Mouse (Mus musculus): ENCODE data around the gene Gm13290.
"Not testable (repeated sequence)": the region's sequence is repeated elsewhere in the genome, so short reads cannot be mapped to it uniquely, and the experiment has no call there.

Gene Gm13290

GRCm38 (mm10) chr4:88782335-88782734, 8.7 kb downstream of the Gm13290 start:
- not testable (repeated sequence) for DNase-seq

DNA sequence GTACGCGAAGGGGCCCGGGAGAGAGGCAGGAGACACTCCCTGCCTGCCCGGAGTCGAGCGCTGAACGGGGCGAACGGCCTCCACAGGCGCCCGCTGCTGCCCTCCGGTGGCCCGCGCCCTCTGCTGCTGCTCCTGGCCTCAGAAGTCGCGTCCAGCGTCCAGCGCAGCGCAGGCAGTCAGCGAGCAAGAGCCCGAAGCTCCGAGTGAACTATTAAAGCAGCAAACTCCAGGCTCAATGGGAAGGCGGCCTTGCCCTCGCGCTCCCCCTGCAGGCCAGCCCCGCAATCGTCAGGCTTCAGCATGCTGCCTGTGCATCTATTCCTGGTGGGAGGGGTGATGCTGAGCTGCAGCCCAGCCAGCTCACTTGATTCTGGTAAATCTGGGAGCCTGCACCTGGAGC, 11.8 kb downstream of the Gm13290 start, which contains the start of gene Gm13276:
Gm13276 (plus strand) TSS at position 301 of the 400 bp plus-strand sequence.
- DNase-seq: not testable (repeated sequence)

GRCm38 (mm10) chr4:88788402-88788801, 14.8 kb downstream of the Gm13290 start, which contains the start of gene Gm13277:
Gene Gm13277 (plus strand): TSS chr4:88788632.
- peak; percentile 75 for DNase-seq

DNA sequence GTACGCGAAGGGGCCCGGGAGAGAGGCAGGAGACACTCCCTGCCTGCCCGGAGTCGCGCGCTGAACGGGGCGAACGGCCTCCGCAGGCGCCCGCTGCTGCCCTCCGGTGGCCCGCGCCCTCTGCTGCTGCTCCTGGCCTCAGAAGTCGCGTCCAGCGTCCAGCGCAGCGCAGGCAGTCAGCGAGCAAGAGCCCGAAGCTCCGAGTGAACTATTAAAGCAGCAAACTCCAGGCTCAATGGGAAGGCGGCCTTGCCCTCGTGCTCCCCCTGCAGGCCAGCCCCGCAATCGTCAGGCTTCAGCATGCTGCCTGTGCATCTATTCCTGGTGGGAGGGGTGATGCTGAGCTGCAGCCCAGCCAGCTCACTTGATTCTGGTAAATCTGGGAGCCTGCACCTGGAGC, 17.6 kb downstream of the Gm13290 start, which contains the start of gene Gm13278:
Gm13278 (plus strand) TSS at position 301 of the 400 bp plus-strand sequence.
- DNase-seq: not testable (repeated sequence)

DNA sequence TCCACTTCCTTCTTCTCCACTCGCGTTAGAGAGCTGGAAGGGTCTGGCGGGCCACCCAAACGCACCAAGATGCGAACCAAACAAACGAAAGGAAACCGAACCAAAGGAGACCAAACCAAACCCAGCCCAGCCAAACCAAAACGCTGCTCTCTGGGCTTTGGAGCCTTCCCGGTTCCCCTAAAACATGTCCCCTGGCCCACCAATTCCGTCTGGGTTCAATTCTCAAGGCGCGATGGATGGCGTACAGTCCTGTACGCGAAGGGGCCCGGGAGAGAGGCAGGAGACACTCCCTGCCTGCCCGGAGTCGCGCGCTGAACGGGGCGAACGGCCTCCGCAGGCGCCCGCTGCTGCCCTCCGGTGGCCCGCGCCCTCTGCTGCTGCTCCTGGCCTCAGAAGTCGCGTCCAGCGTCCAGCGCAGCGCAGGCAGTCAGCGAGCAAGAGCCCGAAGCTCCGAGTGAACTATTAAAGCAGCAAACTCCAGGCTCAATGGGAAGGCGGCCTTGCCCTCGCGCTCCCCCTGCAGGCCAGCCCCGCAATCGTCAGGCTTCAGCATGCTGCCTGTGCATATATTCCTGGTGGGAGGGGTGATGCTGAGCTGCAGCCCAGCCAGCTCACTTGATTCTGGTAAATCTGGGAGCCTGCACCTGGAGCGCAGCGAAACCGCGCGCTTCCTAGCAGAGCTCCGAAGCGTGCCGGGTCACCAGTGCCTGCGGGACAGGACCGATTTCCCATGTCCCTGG, 20.5 kb downstream of the Gm13290 start, which contains the start of gene Gm13275:
Gm13275 (plus strand) TSS at position 552 of the 740 bp plus-strand sequence.
- peak; percentile 68 for DNase-seq

DNA sequence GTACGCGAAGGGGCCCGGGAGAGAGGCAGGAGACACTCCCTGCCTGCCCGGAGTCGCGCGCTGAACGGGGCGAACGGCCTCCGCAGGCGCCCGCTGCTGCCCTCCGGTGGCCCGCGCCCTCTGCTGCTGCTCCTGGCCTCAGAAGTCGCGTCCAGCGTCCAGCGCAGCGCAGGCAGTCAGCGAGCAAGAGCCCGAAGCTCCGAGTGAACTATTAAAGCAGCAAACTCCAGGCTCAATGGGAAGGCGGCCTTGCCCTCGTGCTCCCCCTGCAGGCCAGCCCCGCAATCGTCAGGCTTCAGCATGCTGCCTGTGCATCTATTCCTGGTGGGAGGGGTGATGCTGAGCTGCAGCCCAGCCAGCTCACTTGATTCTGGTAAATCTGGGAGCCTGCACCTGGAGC, 23.5 kb downstream of the Gm13290 start, which contains the start of gene Gm13279:
Gm13279 (plus strand) TSS at position 301 of the 400 bp plus-strand sequence.
- DNase-seq: not testable (repeated sequence)

GRCm38 (mm10) chr4:88799365-88799764, 25.7 kb downstream of the Gm13290 start, which contains the start of gene Gm13285:
Gene Gm13285 (plus strand): TSS chr4:88799665.
- DNase-seq: not testable (repeated sequence)

- DNase-seq: not testable (repeated sequence)
These were observed 29.3 kb downstream of the Gm13290 start, which contains the start of gene Gm13287 for GRCm38 (mm10) chr4:88802954-88803353. Gene Gm13287 (plus strand): TSS chr4:88803254.

DNA sequence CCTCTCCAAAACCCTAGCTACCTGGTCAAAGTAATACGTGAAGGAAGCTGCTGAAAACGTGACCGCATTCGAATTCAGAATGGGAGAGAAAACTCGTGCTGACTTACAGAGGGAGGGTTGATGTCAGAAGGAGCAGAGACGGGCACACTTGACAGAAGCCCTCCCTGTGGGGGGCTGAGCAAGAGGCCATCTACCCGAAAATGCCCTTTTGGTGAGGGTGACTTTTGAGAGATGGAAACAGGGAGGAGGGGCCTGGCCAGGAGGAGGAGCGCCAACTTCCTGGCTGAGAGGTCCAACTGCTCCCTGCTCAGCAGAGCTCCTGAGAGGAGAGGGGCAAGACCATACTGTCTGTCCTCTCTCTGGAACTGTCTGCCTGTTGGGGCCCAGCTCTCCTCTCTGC, 31.6 kb downstream of the Gm13290 start, which contains the start of gene Gm13288:
Gm13288 (plus strand) TSS at position 301 of the 400 bp plus-strand sequence.
- DNase-seq: not testable (repeated sequence)

DNA sequence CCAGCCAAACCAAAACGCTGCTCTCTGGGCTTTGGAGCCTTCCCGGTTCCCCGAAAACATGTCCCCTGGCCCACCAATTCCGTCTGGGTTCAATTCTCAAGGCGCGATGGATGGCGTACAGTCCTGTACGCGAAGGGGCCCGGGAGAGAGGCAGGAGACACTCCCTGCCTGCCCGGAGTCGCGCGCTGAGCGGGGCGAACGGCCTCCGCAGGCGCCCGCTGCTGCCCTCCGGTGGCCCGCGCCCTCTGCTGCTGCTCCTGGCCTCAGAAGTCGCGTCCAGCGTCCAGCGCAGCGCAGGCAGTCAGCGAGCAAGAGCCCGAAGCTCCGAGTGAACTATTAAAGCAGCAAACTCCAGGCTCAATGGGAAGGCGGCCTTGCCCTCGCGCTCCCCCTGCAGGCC, 32.1 kb downstream of the Gm13290 start:
- peak; percentile 8 for DNase-seq

GRCm38 (mm10) chr4:88815928-88816327, 42.3 kb downstream of the Gm13290 start, which contains the start of gene Ifna7:
Gene Ifna7 (plus strand): TSS chr4:88816228.
- DNase-seq: no peak

- DNase-seq: no peak
These were observed 46.0 kb downstream of the Gm13290 start, which contains the start of gene Ifna11 for GRCm38 (mm10) chr4:88819659-88820058. Gene Ifna11 (plus strand): TSS chr4:88819959.

GRCm38 (mm10) chr4:88822995-88823394, 49.4 kb downstream of the Gm13290 start:
- DNase-seq: peak; percentile 28

All from thymus, postnatal 14 days (tissue).